Mouse (Mus musculus) layer of hippocampus, postnatal 10 days (tissue): ENCODE results near the gene Tldc1. TPM values are rescaled to one million over a fixed set of nuclear protein-coding genes. Genes with fewer than 3 reads are reported as not detected.

Source experiments
- DNase-seq, 2 experiments: peaks; one replicate each; pipeline ENCODE4 v3.0.0; 2021; ENCODE audit warnings: low spot score in 2 of 2
- long read RNA-seq: library from polyadenylated mRNA; stranded (forward); transcript quantifications from one replicate; pipeline ENCODE4 v2.0.0, GENCODE M21; 2023
- total RNA-seq, 2 experiments: library from RNA; stranded (reverse); gene quantifications; 2 replicates each; pipeline ENCODE4 v1.2.3; 2021

Gene Tldc1
- 10 to 100 TPM; 16.3 to 18.3 TPM for total RNA-seq
- long read RNA-seq, transcript Tldc1-201 (8 exons, 3,085 nt): major isoform, 9 of 14 reads
- long read RNA-seq, partial matches to known transcripts: 3 of 14 reads
- long read RNA-seq, other reads (novel, unspliced or antisense): 2 of 14 reads

DNA sequence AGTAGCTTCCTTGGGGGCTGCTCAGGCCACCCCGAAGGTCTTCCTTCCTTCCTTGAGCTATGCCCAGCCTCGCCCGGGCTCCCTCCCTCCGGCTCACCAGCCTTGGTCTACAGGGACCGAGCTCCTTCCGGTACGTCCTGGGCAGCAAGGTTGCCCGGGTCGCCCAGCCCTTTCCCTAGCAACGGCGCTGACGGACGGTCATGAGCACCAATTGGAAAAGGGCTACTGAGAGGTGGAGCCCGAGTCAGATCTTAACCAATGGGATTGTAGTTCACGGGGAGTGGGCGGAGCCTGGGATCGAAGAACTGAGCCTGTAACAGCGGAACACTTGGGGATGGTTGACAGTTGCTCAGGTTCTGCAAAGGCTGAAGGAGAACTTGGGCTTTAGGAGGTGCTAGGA, at the start of gene Tldc1:
Gene Tldc1, minus strand, starts transcription at position 154 of the 400 bp plus-strand sequence.
- DNase-seq: peak; percentile 100

- no peak for DNase-seq
These were observed 49.5 kb upstream of the Tldc1 start for GRCm38 (mm10) chr8:119827721-119828153.

DNA sequence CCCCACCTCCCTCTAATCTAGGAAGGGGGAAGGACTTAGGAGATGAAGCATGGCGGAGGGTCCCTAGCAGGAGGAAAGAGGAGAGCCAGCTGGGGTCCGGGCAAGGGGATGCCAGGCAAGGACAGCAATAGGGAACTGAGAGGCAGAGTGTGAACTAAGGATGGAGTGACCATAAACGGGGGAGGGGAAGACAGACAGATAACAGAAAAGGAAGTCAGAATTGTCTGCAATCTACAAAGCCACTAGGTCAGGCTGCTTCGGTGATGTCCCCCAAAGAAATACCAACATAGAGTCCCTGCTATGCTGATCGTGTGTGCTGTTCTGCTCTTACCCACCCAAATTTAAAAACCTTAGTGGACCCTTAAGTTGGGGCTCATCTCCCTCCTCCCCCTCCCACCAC, 48.8 kb upstream of the Tldc1 start:
- DNase-seq: no peak

DNA sequence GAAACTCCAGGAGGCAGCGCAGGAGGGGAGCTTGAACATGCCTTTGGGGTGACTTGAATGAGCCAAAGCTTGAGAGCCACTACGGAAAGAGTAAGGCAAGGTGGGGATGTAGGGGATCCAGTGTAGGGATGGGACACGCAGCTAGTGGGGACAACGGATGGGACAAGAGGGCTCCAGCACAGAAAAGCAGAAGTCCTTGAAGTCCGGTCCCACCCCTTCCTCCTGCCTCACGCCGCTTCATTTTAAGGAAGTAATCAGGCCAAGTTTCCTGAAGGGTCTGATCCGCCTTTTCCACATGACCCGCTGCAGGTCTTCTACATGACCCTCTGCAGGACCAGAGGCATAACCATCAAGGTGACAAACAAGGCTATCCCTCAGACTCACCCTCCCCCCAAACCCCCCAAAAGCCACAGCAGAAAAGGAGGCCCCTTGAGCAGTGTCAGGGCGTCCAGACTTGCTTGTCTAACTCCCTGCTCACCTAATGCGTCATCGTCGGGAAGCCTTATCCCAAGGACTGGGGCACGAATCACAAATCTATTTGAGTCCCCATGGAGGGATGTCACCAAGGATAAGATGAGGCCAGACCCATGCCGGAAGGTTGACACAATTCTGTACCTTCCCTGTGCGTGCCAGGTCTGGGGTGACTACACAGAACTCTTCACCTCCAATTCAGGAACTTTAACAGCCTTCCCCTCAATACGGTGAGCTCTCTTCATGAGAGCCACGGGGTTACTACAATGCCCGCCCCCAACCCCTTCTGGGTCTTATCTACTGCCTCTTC, 47.9 kb upstream of the Tldc1 start:
- DNase-seq: no peak

DNA sequence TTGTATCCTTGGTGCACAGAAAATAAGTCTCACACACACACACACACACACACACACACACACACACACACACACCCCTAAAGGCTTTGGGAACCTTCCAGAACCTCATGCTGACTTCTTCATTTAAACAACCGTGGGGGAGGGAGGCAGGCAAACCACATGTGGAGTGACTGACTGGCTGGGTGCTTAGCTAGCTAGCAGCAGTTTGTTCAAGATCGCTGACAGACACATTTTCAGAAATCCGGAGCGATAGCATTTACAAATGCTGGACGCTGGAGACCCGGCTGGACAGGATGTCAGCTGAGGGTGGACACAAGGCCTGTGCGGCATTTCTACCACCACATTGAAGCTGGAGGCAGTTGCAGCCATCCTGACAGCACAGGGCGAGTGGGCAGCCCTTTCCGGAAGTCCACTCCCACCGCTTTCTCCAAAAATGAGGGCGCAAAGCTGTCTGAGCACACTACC, 46.6 kb upstream of the Tldc1 start:
- no peak for DNase-seq

DNA sequence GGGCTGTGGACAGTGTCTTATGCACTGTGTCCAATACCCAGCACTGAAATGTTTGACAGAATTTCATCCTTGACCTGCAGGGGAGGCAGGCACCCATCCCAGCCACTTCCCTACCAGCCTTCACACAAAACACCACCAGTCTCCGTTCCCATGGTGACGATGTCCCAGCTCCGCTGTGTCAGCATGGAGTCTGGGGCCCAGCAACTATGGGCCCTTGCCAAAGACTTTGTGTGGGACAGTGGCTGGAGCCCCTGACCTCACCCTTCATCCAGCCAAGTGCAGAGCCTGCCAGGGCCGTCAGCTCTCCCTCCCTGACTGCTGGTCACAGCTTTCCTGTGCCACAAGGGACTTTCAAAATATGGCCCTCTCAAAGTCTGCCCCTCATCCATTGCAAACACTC, 45.9 kb upstream of the Tldc1 start:
- peak in 1 of 2 experiments; percentile 69 for DNase-seq

- no peak for DNase-seq
These were observed 45.1 kb upstream of the Tldc1 start for GRCm38 (mm10) chr8:119823278-119823677.

- DNase-seq: no peak
These were observed 43.5 kb upstream of the Tldc1 start for GRCm38 (mm10) chr8:119821691-119822090.

DNA sequence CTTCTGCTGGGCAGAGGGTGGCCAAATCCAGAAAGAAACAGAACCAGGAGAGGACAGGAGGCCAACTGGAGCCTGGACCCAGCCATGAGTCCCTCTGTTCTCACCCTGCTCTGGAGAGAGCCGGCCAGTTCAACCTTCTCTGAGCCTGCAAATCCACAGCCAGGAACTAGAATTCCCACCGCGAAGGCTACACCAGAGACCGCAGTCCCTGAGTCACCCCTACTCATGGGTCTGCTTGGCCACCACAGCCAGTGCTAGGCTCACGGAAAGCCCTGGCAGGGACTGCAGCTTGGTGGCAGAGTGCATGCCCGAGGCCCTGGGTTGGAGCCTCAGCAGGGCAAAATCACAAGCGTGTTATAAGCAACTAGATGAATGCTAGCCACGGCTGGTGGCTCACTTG, 41.8 kb upstream of the Tldc1 start:
- DNase-seq: no peak

GRCm38 (mm10) chr8:119819316-119819715, 41.1 kb upstream of the Tldc1 start:
- no peak for DNase-seq

DNA sequence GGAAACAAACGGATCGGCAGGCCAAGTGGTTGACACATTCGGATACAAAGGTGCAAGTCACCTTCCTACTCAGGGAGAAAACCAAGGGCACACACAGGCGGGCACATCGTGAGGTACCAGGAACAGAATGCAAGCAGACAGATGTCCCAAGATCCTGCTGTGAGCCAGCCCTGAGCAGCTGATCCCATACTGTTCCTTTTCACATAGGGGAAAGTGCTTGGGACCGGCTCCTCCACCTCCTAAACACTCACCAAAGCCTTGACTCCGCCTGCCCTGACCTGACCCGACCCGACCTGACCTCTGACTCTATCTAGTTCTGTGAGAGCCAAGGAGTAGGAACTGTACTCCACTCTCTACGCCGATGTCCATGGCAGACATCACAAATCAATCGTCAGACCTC, 39.2 kb upstream of the Tldc1 start:
- DNase-seq: no peak

GRCm38 (mm10) chr8:119816219-119816618, 38.0 kb upstream of the Tldc1 start:
- no peak for DNase-seq

DNA sequence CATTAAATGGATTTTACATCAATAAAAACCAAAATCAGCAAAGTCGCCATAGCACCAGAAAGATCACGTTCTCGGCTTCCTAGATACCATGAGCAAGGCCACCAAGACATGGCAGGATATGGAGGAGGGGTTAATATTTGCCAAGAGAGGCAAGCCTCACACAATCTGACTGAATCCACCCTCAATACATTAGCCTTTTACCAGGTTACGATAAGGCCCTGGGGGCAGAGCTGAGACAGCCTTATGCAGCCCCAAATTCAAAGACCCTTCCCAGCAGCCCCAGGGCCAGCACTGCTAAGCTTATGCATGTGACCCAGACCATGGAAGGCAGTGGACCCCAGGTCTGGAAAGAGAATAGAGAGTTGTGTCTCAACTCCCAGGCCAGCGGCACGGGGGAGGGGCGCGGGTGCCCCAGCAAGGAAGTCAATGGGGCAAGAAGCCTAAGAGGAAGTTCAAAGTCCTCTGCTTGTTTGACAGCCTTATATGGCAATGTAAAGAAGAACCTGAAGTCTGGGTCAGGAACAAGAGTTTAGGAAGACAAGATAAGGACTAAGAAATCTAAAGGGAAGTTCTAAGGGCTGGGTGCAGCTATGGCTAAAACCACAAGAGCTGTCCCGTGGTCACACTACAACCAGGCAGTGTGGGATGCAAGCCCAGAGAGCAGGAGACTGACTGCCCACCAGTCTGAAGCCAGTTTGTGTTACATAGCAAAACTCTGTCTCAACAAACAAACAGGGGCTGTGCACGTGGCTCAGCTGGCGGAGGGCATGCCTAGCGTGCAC, 34.6 kb upstream of the Tldc1 start:
- DNase-seq: no peak

DNA sequence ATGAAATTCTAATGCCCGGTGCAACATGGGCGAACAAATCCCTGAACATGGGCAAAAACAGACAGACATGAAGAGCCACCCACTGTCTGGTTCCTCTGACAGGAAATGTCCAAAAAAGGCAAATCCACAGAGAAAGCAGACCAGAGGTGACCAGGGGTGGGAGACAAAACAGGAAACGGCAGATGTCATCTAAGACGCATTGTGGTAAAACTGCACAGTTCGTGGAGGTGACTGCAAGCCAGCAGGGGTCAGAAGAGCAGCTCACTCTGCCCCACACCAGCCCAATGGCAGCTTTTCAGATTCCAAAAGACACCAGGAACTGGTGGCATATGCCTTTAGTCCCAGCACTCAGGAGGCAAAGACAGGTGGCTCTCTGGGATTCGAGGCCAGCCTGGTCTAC, 33.7 kb upstream of the Tldc1 start:
- no peak for DNase-seq

GRCm38 (mm10) chr8:119810953-119811499, 32.8 kb upstream of the Tldc1 start:
- no peak for DNase-seq

- DNase-seq: peak; percentile 54 to 67
These were observed 32.1 kb upstream of the Tldc1 start for GRCm38 (mm10) chr8:119810127-119810868.

GRCm38 (mm10) chr8:119809620-119810019, 31.4 kb upstream of the Tldc1 start:
- DNase-seq: no peak

- no peak for DNase-seq
These were observed 29.5 kb upstream of the Tldc1 start for GRCm38 (mm10) chr8:119807687-119808086.

DNA sequence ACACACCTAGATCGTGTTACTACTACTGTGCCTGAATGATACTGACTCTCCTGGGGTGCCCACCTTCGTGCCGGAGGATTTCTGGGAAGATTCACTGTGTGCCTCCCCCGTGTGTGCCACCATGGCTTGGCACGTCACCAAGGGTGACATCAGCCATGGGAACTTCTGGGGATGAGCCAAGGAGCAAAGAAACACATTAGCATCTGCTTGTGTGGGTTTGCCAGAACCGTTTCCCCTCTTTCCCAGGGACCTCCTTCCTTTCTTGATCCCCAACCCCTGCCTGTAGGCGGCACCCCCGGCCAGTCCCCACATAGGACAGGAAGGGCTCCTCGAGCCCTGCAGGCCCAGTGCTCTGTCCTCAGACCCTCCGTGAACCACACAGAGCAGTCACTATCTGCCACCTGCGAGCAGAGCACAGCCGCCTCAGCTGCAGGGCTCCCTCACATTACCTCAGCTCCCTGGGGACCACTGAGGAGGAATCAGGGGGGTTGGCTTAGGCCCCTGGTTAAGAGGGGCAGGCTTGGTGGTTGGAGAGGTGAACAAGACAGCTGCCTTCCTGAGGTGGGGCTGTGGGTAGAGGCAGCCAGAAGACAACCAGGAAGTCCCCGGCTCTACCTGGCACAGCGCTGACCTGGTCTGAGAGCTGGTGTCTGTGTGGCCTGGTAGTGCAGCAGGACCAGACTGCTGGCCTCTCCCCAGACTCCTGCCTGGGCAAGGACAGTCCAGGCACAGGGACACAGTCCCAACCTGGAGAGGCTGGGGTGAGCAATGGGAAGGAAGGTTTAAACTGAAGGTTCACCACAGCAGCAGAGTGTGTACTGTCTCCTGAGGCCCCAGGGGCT, 28.4 kb upstream of the Tldc1 start:
- peak; percentile 79 to 80 for DNase-seq

GRCm38 (mm10) chr8:119805275-119805674, 27.1 kb upstream of the Tldc1 start:
- DNase-seq: no peak
